Mouse (Mus musculus) forebrain, embryonic 13.5 days (tissue): ENCODE results near the gene Gbf1. TPM values are rescaled to one million over a fixed set of nuclear protein-coding genes. Genes with fewer than 3 reads are reported as not detected.

Experiments used
- ATAC-seq: fragments of 200-750 bp; cut with Nextera tagmentation; 2 replicates; pipeline ENCODE4 v1.8.0; 2017
- H3K27ac ChIP-seq: fragments of 300-500 bp; sonication (generic); 2 replicates; pipeline ENCODE4 v1.5.1; 2015; ENCODE audit warnings: inconsistent platforms, mild to moderate bottlenecking, moderate library complexity
- H3K27me3 ChIP-seq: fragments of 300-500 bp; sonication (generic); 2 replicates; pipeline ENCODE4 v1.6.1; 2015; ENCODE audit warnings: mild to moderate bottlenecking, inconsistent platforms
- H3K36me3 ChIP-seq: fragments of 300-500 bp; sonication (generic); 2 replicates; pipeline ENCODE4 v1.6.1; 2015; ENCODE audit warnings: mild to moderate bottlenecking, inconsistent platforms; ENCODE audit not compliant: poor library complexity, severe bottlenecking
- H3K4me1 ChIP-seq: fragments of 300-500 bp; sonication (generic); 2 replicates; pipeline ENCODE4 v1.6.1; 2015; ENCODE audit warnings: inconsistent platforms
- H3K4me2 ChIP-seq: fragments of 300-500 bp; sonication (generic); 2 replicates; pipeline ENCODE4 v1.6.1; 2015; ENCODE audit warnings: inconsistent platforms, mild to moderate bottlenecking, moderate library complexity
- H3K4me3 ChIP-seq: fragments of 300-500 bp; sonication (generic); 2 replicates; pipeline ENCODE4 v1.5.1; 2015; ENCODE audit warnings: mild to moderate bottlenecking, inconsistent platforms
- H3K9ac ChIP-seq: fragments of 300-500 bp; sonication (generic); 2 replicates; pipeline ENCODE4 v1.6.1; 2015; ENCODE audit warnings: mild to moderate bottlenecking, inconsistent platforms
- H3K9me3 ChIP-seq: fragments of 300-500 bp; sonication (generic); replicated peaks from 2 replicates; pipeline ENCODE4 v1.6.1; 2016; ENCODE audit warnings: inconsistent platforms
- WGBS: fragments of 180-500 bp; shearing (Covaris S2); methylation state at CpG from one replicate; pipeline ENCODE4 v1.1.7; 2015; 5-methylcytosine and 5-hydroxymethylcytosine counted together
- polyA plus RNA-seq: library from polyadenylated mRNA; unstranded; fragments of >200 nt; fragmentation: Nextera tagmentation; extraction: Ambion mirVana; gene quantifications from 2 replicates; pipeline ENCODE4 v1.2.1, GENCODE M21; 2015

Gbf1 gene
- polyA plus RNA-seq, 1 experiment from 2014 or later, result 54.4 TPM

- H3K36me3 ChIP-seq, result no peaks in the 10 kb centered on the region
- H3K4me1 ChIP-seq, result peaks cover 17% of the 10 kb centered on the region
- 8% methylated on average over 6 of the region's 8 CpGs for WGBS
- peaks cover 73% of the 10 kb centered on the region for H3K27me3 ChIP-seq
- ATAC-seq, result no peak
- H3K9ac ChIP-seq, result no peak overlapping the region
- no peaks in the 10 kb centered on the region for H3K9me3 ChIP-seq
- peak overlapping the region; percentile 51 for H3K4me2 ChIP-seq
- H3K4me3 ChIP-seq, result peak overlapping the region; percentile 20; the same call in 1 of the 2 replicates
- no peak overlapping the region for H3K27ac ChIP-seq
Observed at GRCm38 (mm10) chr19:46131283-46131682, 21.0 kb upstream of the Gbf1 start.

GRCm38 (mm10) chr19:46131694-46132525, 20.4 kb upstream of the Gbf1 start, which contains the start of gene Elovl3:
Elovl3 (plus strand) TSS chr19:46131897.
- 0 out of 2 replicates have a peak, but pooled peaks have one; percentile 24 for ATAC-seq
- Histone ChIP-seq H3K4me1 (peaks cover 23% of the 10 kb centered on the region), H3K36me3 (no peaks in the 10 kb centered on the region), H3K27me3 (peaks cover 76% of the 10 kb centered on the region), H3K4me3 (peak within 1 kb of the TSS; percentile 20), H3K9me3 (no peaks in the 10 kb centered on the region), H3K4me2 (peak within 1 kb of the TSS; percentile 51), H3K9ac (no peak within 1 kb of the TSS), H3K27ac (no peak within 1 kb of the TSS)
- WGBS, result under 1% methylated on average over 31 of the region's 31 CpGs

- peaks cover 80% of the 10 kb centered on the region for H3K27me3 ChIP-seq
- no peaks in the 10 kb centered on the region for H3K9me3 ChIP-seq
- H3K4me1 ChIP-seq, result peaks cover 27% of the 10 kb centered on the region
- no peak overlapping the region for H3K4me2 ChIP-seq
- H3K4me3 ChIP-seq, result no peak overlapping the region
- no peak for ATAC-seq
- WGBS, result 25% methylated on average over 6 of the region's 6 CpGs
- H3K36me3 ChIP-seq, result no peaks in the 10 kb centered on the region
- no peak overlapping the region for H3K27ac ChIP-seq
- H3K9ac ChIP-seq, result no peak overlapping the region
Observed at GRCm38 (mm10) chr19:46132577-46132976, 19.7 kb upstream of the Gbf1 start.

GRCm38 (mm10) chr19:46135297-46135696, 17.0 kb upstream of the Gbf1 start:
- H3K4me3 ChIP-seq, result peak overlapping the region; percentile 54
- peaks cover 91% of the 10 kb centered on the region for H3K27me3 ChIP-seq
- 1% methylated on average over 12 of the region's 12 CpGs for WGBS
- H3K4me2 ChIP-seq, result peak overlapping the region; percentile 94
- H3K36me3 ChIP-seq, result no peaks in the 10 kb centered on the region
- no peak overlapping the region for H3K27ac ChIP-seq
- peak overlapping the region; percentile 61; the same call in 1 of the 2 replicates for H3K9ac ChIP-seq
- H3K9me3 ChIP-seq, result no peaks in the 10 kb centered on the region
- H3K4me1 ChIP-seq, result peaks cover 27% of the 10 kb centered on the region
- ATAC-seq, result peak; percentile 83

GRCm38 (mm10) chr19:46135789-46136638, 16.3 kb upstream of the Gbf1 start:
- H3K4me2 ChIP-seq, result peak overlapping the region; percentile 94
- H3K9ac ChIP-seq, result peak overlapping the region; percentile 61
- WGBS, result under 1% methylated on average over 74 of the region's 79 CpGs
- H3K4me1 ChIP-seq, result peaks cover 32% of the 10 kb centered on the region
- no peaks in the 10 kb centered on the region for H3K9me3 ChIP-seq
- peak; percentile 56 for ATAC-seq
- H3K4me3 ChIP-seq, result peak overlapping the region; percentile 54
- H3K36me3 ChIP-seq, result no peaks in the 10 kb centered on the region
- no peak overlapping the region for H3K27ac ChIP-seq
- peaks cover 91% of the 10 kb centered on the region for H3K27me3 ChIP-seq

- H3K4me1 ChIP-seq, result peaks cover 34% of the 10 kb centered on the region
- no peaks in the 10 kb centered on the region for H3K36me3 ChIP-seq
- no peak for ATAC-seq
- no peaks in the 10 kb centered on the region for H3K9me3 ChIP-seq
- H3K27ac ChIP-seq, result no peak overlapping the region
- peak overlapping the region; percentile 94 for H3K4me2 ChIP-seq
- WGBS, result 3% methylated on average over 48 of the region's 49 CpGs
- H3K4me3 ChIP-seq, result peak overlapping the region; percentile 54
- peaks cover 84% of the 10 kb centered on the region for H3K27me3 ChIP-seq
- peak overlapping the region; percentile 61 for H3K9ac ChIP-seq
Observed at GRCm38 (mm10) chr19:46136639-46137580, 15.4 kb upstream of the Gbf1 start.

GRCm38 (mm10) chr19:46140324-46140723, 12.0 kb upstream of the Gbf1 start:
- Histone ChIP-seq H3K4me1 (peaks cover 30% of the 10 kb centered on the region), H3K9ac (no peak overlapping the region), H3K27me3 (peaks cover 83% of the 10 kb centered on the region), H3K4me2 (no peak overlapping the region), H3K27ac (no peak overlapping the region), H3K36me3 (no peaks in the 10 kb centered on the region), H3K9me3 (no peaks in the 10 kb centered on the region), H3K4me3 (no peak overlapping the region)
- no peak for ATAC-seq
- WGBS, result 57% methylated on average over 2 of the region's 2 CpGs

- ATAC-seq, result no peak
- H3K27me3 ChIP-seq, result peaks cover 82% of the 10 kb centered on the region
Observed at GRCm38 (mm10) chr19:46141091-46141490, 11.2 kb upstream of the Gbf1 start.

GRCm38 (mm10) chr19:46147511-46148371, 4.6 kb upstream of the Gbf1 start, which contains the start of gene Pitx3:
Pitx3 (minus strand) TSS chr19:46148326.
- H3K4me2 ChIP-seq, result peak within 1 kb of the TSS; percentile 73
- peak within 1 kb of the TSS; percentile 36; the same call in 1 of the 2 replicates for H3K9ac ChIP-seq
- H3K9me3 ChIP-seq, result no peaks in the 10 kb centered on the region
- H3K4me1 ChIP-seq, result peaks cover 17% of the 10 kb centered on the region
- no peak within 1 kb of the TSS for H3K27ac ChIP-seq
- H3K36me3 ChIP-seq, result no peaks in the 10 kb centered on the region
- peak within 1 kb of the TSS; percentile 44 for H3K4me3 ChIP-seq
- 1% methylated on average over 47 of the region's 47 CpGs for WGBS
- no peak for ATAC-seq
- H3K27me3 ChIP-seq, result peaks cover 81% of the 10 kb centered on the region

More at GRCm38 (mm10) chr19:46141091-46141490, 11.2 kb upstream of the Gbf1 start:
- Histone ChIP-seq H3K4me3 (no peak overlapping the region), H3K27ac (no peak overlapping the region), H3K9me3 (no peaks in the 10 kb centered on the region), H3K36me3 (no peaks in the 10 kb centered on the region), H3K4me2 (no peak overlapping the region), H3K4me1 (peaks cover 22% of the 10 kb centered on the region), H3K9ac (no peak overlapping the region)
- WGBS, result 11% methylated on average over 6 of the region's 6 CpGs

- Histone ChIP-seq H3K27ac (no peak overlapping the region), H3K36me3 (no peaks in the 10 kb centered on the region), H3K9me3 (no peaks in the 10 kb centered on the region), H3K27me3 (peaks cover 76% of the 10 kb centered on the region), H3K4me3 (peak overlapping the region; percentile 44), H3K4me2 (peak overlapping the region; percentile 73), H3K9ac (peak overlapping the region; percentile 36; the same call in 1 of the 2 replicates), H3K4me1 (peaks cover 22% of the 10 kb centered on the region)
- under 1% methylated on average over 27 of the region's 27 CpGs for WGBS
- 0 out of 2 replicates have a peak, but pooled peaks have one; percentile 9 for ATAC-seq
Observed at GRCm38 (mm10) chr19:46148372-46148760, 3.9 kb upstream of the Gbf1 start.
